8 mouse cellular contexts compared by ENCODE assay signal in the genomic region with DNA sequence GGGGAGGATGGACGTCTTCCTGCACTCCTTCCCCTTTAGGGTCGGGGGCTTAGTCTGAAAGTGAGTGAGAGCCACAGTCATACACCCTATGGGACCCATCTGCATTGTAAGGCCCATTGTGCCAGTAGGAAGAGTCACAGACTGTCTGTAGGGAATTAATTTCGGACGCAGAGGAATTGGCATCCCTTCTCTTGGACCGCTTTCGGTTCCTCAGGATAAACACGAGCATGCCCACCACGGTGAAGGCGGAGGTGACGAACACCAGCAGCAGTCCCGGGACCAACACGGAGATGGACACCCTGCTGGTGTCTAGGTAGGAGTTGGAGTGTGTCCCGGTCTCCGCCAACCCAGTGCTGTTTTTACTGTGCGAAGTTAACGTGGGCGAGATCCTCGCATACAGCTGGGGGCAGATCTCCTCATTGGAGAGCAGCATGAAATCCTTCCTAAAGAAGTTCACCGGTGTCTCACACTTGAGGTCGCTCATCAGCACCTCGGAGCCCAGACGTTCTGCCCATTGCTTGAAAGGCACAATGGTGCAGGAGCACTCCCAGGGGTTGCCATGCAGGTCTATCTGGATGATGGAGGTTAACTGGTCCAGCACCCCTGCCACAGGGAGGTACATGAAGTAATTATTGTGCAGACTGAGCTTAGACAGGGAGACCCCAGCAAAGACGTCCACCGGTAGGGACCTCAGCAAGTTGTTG. TPM values are rescaled to one million over a fixed set of nuclear protein-coding genes. Genes with fewer than 3 reads are reported as not detected.
A peak's percentile ranks its signal among the peaks of the same experiment; 100 is the strongest.
DNase-seq lines count a peak whose midpoint lies in the region; ATAC-seq lines count a peak whose summit lies in the region.

No protein-coding gene starts in this region.

- no peaks in the 10 kb centered on the region for H3K36me3 ChIP-seq in heart, embryonic 14.5 days (ENCODE audit: control insufficient read depth, insufficient read depth, low read length)
- no peaks in the 10 kb centered on the region for H3K36me3 ChIP-seq in neural tube, embryonic 11.5 days (ENCODE audit: control insufficient read depth, insufficient read depth, low read length)

- no peak; the same call in 1 of the 2 replicates for ATAC-seq in heart, embryonic 14.5 days (ENCODE audit: insufficient number of reproducible peaks, insufficient read depth, low FRiP score, low read depth)
- ATAC-seq in neural tube, embryonic 11.5 days (ENCODE audit: insufficient read depth, low FRiP score, low TSS enrichment): peak; percentile 21

- H3K9me3 ChIP-seq in heart, embryonic 14.5 days (ENCODE audit: control insufficient read depth, low read length): no peaks in the 10 kb centered on the region
- H3K9me3 ChIP-seq in neural tube, embryonic 11.5 days (ENCODE audit: control insufficient read depth, low read length): no peaks in the 10 kb centered on the region

- H3K4me3 ChIP-seq in heart, embryonic 14.5 days (ENCODE audit: control insufficient read depth in 1 of 2, insufficient read depth in 1 of 2, low read depth in 1 of 2, low read length in 2 of 2): peak overlapping the region; percentile 44 to 45
- H3K4me3 ChIP-seq in neural tube, embryonic 11.5 days (ENCODE audit: low read depth, low read length): peak overlapping the region; percentile 54

- peaks cover 11 to 26% of the 10 kb centered on the region in 2 experiments; a peak in 3 of 4 replicates for H3K4me1 ChIP-seq in heart, embryonic 14.5 days (ENCODE audit: control insufficient read depth in 2 of 2, insufficient read depth in 2 of 2, low read length in 2 of 2)
- H3K4me1 ChIP-seq in neural tube, embryonic 11.5 days (ENCODE audit: control insufficient read depth, insufficient read depth, low read length): 0 out of 2 replicates have a peak, but pooled peaks cover 2% of the 10 kb centered on the region

- intact Hi-C loops in heart, postnatal 14 days (cut with DNase I): no loop called here

- H3K4me2 ChIP-seq in heart, embryonic 14.5 days (ENCODE audit: low read length): peak overlapping the region; percentile 87
- peak overlapping the region; percentile 75 for H3K4me2 ChIP-seq in neural tube, embryonic 11.5 days (ENCODE audit: low read depth)

- H3K27me3 ChIP-seq in heart, embryonic 14.5 days (ENCODE audit: control insufficient read depth, insufficient read depth, low read length): peaks cover 33% of the 10 kb centered on the region
- H3K27me3 ChIP-seq in neural tube, embryonic 11.5 days (ENCODE audit: control insufficient read depth, insufficient read depth, low read length): peaks cover 8% of the 10 kb centered on the region

- no peak for DNase-seq in heart, postnatal 14 days
- DNase-seq in cerebellum, postnatal 10 days: peak; percentile 64 to 71
- DNase-seq in frontal cortex, postnatal 36 days (ENCODE audit: low spot score in 2 of 2): peak; percentile 79 to 87
- peak; percentile 57 to 83 for DNase-seq in left cerebral cortex, adult 9 months (ENCODE audit: low spot score in 2 of 2)
- DNase-seq in neural tube, embryonic 11.5 days (ENCODE audit: low spot score): peak; percentile 29
- DNase-seq in urinary bladder, postnatal 25 days (ENCODE audit: low spot score): no peak
- DNase-seq in adipocyte (ENCODE audit: low spot score): no peak

- H3K9ac ChIP-seq in heart, embryonic 14.5 days (ENCODE audit: low read length): peak overlapping the region; percentile 34
- H3K9ac ChIP-seq in neural tube, embryonic 11.5 days (ENCODE audit: low read length): peak overlapping the region; percentile 45

- WGBS in heart, embryonic 14.5 days: 1% methylated on average over 24 of the region's 24 CpGs
- 2% methylated on average over 24 of the region's 24 CpGs for WGBS in neural tube, embryonic 11.5 days

- H3K27ac ChIP-seq in heart, embryonic 14.5 days (replicated peaks in 1 of 2; ENCODE audit: control insufficient read depth in 1 of 2, insufficient read depth in 1 of 2, low read depth in 2 of 2, low read length in 2 of 2): no peak overlapping the region
- H3K27ac ChIP-seq in neural tube, embryonic 11.5 days (ENCODE audit: low read depth, low read length): no peak overlapping the region

RNA-seq across cellular contexts. Expression of a gene that starts 2.7 kb away (rescaled TPM):
- polyA plus RNA-seq in heart, embryonic 14.5 days (2014; fragmentation: Nextera tagmentation; extraction: Ambion mirVana): 0.16 TPM in 1 of 2 replicates, not detected in the other
- not detected for total RNA-seq in heart, postnatal 14 days (2021)
- polyA plus RNA-seq in neural tube, embryonic 11.5 days (2014; fragmentation: Nextera tagmentation; extraction: Ambion mirVana): 8.7 and 9.0 TPM in 2 replicates

Comparison
In these comparisons a context has a peak if more than half of its experiments do, and no peak if none do; other contexts are left out.
1. DNase-seq: peak in cerebellum, postnatal 10 days (2 of 2), frontal cortex, postnatal 36 days (2 of 2), left cerebral cortex, adult 9 months (2 of 2) and neural tube, embryonic 11.5 days (single experiment); none in heart, postnatal 14 days (0 of 2), urinary bladder, postnatal 25 days (single experiment) and adipocyte (single experiment).